Comparison of ENCODE assay signal across 11 mouse cellular contexts in the genomic region with DNA sequence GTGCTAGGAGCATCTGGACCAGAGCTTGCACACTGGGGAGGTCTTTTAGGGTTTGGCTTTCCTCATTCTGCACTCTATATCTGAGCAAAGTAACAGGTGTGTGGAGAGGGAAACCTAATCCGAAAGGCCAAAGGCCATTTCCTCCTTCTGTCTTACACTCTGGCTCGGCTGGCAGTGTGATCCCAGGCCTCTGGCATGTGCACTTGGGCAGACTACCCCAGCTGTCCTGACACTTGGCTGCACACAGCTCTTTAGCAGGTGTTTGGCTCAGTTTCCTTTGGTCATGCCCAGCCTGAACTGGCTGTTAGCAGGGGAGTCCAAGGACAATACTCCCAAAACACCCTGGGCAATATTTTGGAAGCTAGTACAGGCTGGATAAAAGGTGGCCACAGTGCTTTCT. TPM values are rescaled to one million over a fixed set of nuclear protein-coding genes. Genes with fewer than 3 reads are reported as not detected.
DNase-seq lines count a peak whose midpoint lies in the region; ATAC-seq and TF ChIP-seq lines count a peak whose summit lies in the region.
"Had no signal": no experiment of that assay in that cellular context is flagged by ENCODE, and none has a peak within 500 bp of the region (broad histone marks: within the 10 kb centered on the region; RNA-seq: fewer than 3 reads in every experiment).

No protein-coding gene starts in this region.

- WGBS in heart, adult 2 months = 17% methylated on average over 2 of the region's 2 CpGs
- 55% methylated on average over 2 of the region's 2 CpGs for WGBS in intestine, embryonic 16.5 days

- H3K27me3 ChIP-seq in heart, adult 2 months (ENCODE audit: control insufficient read depth, insufficient read depth, low read length) = no peaks in the 10 kb centered on the region
- no peaks in the 10 kb centered on the region for H3K27me3 ChIP-seq in intestine, embryonic 16.5 days (replicated peaks; ENCODE audit: control insufficient read depth, insufficient read depth, low read length)
- H3K27me3 ChIP-seq in myocyte (ENCODE audit: control insufficient read depth, insufficient read depth, insufficient read length) = no peaks in the 10 kb centered on the region

- no peak overlapping the region for H3K9ac ChIP-seq in heart, adult 2 months (ENCODE audit: low read depth, low read length)
- no peak overlapping the region for H3K9ac ChIP-seq in intestine, embryonic 16.5 days (ENCODE audit: low read depth, low read length)

- peak overlapping the region; percentile 24; the same call in 1 of the 2 replicates for H3K27ac ChIP-seq in heart, adult 2 months
- no peak overlapping the region for H3K27ac ChIP-seq in intestine, embryonic 16.5 days (ENCODE audit: low read length)

- peaks cover 6% of the 10 kb centered on the region for H3K4me1 ChIP-seq in heart, adult 2 months (ENCODE audit: control insufficient read depth, insufficient read depth, low read length)
- 0 out of 2 replicates have a peak, but pooled peaks cover 4% of the 10 kb centered on the region for H3K4me1 ChIP-seq in intestine, embryonic 16.5 days (ENCODE audit: control insufficient read depth, insufficient read depth, low read length)

- H3ac ChIP-seq in myocyte (ENCODE audit: control insufficient read depth, insufficient read length) = no peak overlapping the region

- no peaks in the 10 kb centered on the region for H3K9me3 ChIP-seq in intestine, embryonic 16.5 days (ENCODE audit: control insufficient read depth, low read length)

- H3K4me3 ChIP-seq in heart, adult 2 months = no peak overlapping the region
- no peak overlapping the region for H3K4me3 ChIP-seq in intestine, embryonic 16.5 days (ENCODE audit: low read length)
- no peak overlapping the region for H3K4me3 ChIP-seq in myocyte

- no peak overlapping the region for H3K4me2 ChIP-seq in intestine, embryonic 16.5 days (ENCODE audit: low read depth, low read length)
- H3K4me2 ChIP-seq in myocyte (ENCODE audit: low read depth) = no peak overlapping the region

- no peak for TF ChIP-seq CTCF in heart, adult 2 months (IDR thresholded peaks at IDR 0.05)

- H3K79me2 ChIP-seq in heart, adult 2 months (replicated peaks; ENCODE audit: control insufficient read depth, insufficient read depth, low read length) = no peaks in the 10 kb centered on the region
- H3K79me2 ChIP-seq in myocyte (ENCODE audit: control insufficient read depth, insufficient read depth) = no peaks in the 10 kb centered on the region

- peak; percentile 78; the same call in 1 of the 2 replicates for ATAC-seq in intestine, embryonic 16.5 days
- ATAC-seq: CD4-positive, CD25-positive, alpha-beta regulatory T cell, adult 4 months had no signal

- DNase-seq in heart, adult 2 months = peak; percentile 50 to 71
- no peak for DNase-seq in heart, postnatal 25 days (ENCODE audit: low spot score)
- DNase-seq in ovary, postnatal 36 days (ENCODE audit: low spot score) = peak; percentile 24
- DNase-seq in ovary, postnatal 14 days (ENCODE audit: low spot score) = no peak
- no peak for DNase-seq in spleen, adult 18-20 months
- no peak for DNase-seq in spleen, postnatal 4 days (ENCODE audit: low spot score in 2 of 2)
- DNase-seq: layer of hippocampus, postnatal 36 days; thymus, postnatal 25 days had no signal

- TF ChIP-seq POLR2A in heart, adult 2 months (IDR thresholded peaks at IDR 0.05; ENCODE audit: insufficient read depth, low read depth, low read length) = no peak
- no peak for TF ChIP-seq POLR2A in myocyte (IDR thresholded peaks at IDR 0.05; ENCODE audit: insufficient read length, low read depth)

- peaks cover 17% of the 10 kb centered on the region for H3K36me3 ChIP-seq in heart, adult 2 months (ENCODE audit: control insufficient read depth, insufficient read depth, low read length)
- H3K36me3 ChIP-seq in intestine, embryonic 16.5 days (ENCODE audit: control insufficient read depth, insufficient read depth, low read length) = no peaks in the 10 kb centered on the region
- peaks cover 51% of the 10 kb centered on the region for H3K36me3 ChIP-seq in myocyte (ENCODE audit: control insufficient read depth, insufficient read depth)

- peak; percentile 93 for TF ChIP-seq EP300 in heart, adult 2 months (IDR thresholded peaks at IDR 0.05; ENCODE audit: insufficient read depth, low read depth, low read length)

- intact Hi-C loops in heart, adult 2 months (cut with DNase I) = loop anchor here (2.0 kb wide), 1 partner anchor 14 kb away; no protein-coding TSS in a partner anchor
- intact Hi-C loops in heart, postnatal 25 days (cut with DNase I) = loop anchor here (5.0 kb wide), 2 partner anchors 35 to 45 kb away; no protein-coding TSS in a partner anchor

TF ChIP-seq in myocyte, 11 proteins besides CTCF, POLR2A, EP300 and RAD21:
- TF ChIP-seq POLR2AphosphoS2 (IDR thresholded peaks at IDR 0.05; ENCODE audit: insufficient read length, low read depth) (peak; percentile 58), REST (IDR thresholded peaks at IDR 0.05; ENCODE audit: insufficient read depth, insufficient read length) (no peak), MYOG (IDR thresholded peaks at IDR 0.05; ENCODE audit: control insufficient read depth in 1 of 3, insufficient read depth in 1 of 3, insufficient read length in 2 of 3, low read depth in 2 of 3) (peak; percentile 96 to 99 (median 97)), TCF3 (IDR thresholded peaks at IDR 0.05; ENCODE audit: insufficient read length, low read depth) (peak; percentile 95), MAX (IDR thresholded peaks at IDR 0.05; ENCODE audit: low read depth) (no peak), TCF12 (IDR thresholded peaks at IDR 0.05; ENCODE audit: insufficient read depth, poor library complexity, severe bottlenecking) (peak; percentile 99), USF1 (IDR thresholded peaks at IDR 0.05; ENCODE audit: low read depth) (no peak), SRF (IDR thresholded peaks at IDR 0.05; ENCODE audit: control insufficient read depth, insufficient read length, low read depth) (no peak), MYOD1 (IDR thresholded peaks at IDR 0.05; ENCODE audit: control insufficient read depth in 1 of 3, insufficient read length in 2 of 3, low read depth in 2 of 3) (peak; percentile 83 to 97 (median 97)), E2F4 (IDR thresholded peaks at IDR 0.05; ENCODE audit: insufficient read depth) (no peak), CEBPB (IDR thresholded peaks at IDR 0.05; ENCODE audit: insufficient read depth, poor library complexity, severe bottlenecking) (no peak)

RNA-seq across cellular contexts. Expression of a gene that starts 54.1 kb away (rescaled TPM):
- 10 to 100 TPM; 15.8 to 17.1 TPM for total RNA-seq in heart, adult 2 months (2021)
- polyA plus RNA-seq in heart, adult 2 months (2012; rRNA removed) = 11.5 and 15.8 TPM in 2 replicates
- 10 to 100 TPM; 16.0 to 18.6 TPM for total RNA-seq in heart, postnatal 25 days (2021)
- 29.3 and 35.2 TPM in 2 replicates for polyA plus RNA-seq in intestine, embryonic 16.5 days (2015; fragmentation: Nextera tagmentation; extraction: Ambion mirVana)
- polyA plus RNA-seq in myocyte (2012; fragmentation: generic; extraction: Trizol) = 6.9 TPM

Comparison
In these comparisons a context has a peak if more than half of its experiments do, and no peak if none do; other contexts are left out.
1. DNase-seq: peak in heart, adult 2 months (2 of 2) and ovary, postnatal 36 days (single experiment); none in heart, postnatal 25 days (single experiment), ovary, postnatal 14 days (single experiment), spleen, adult 18-20 months (0 of 2) and spleen, postnatal 4 days (0 of 2).